In genomic region chr11:53254926-53255325, GRCm38 (mm10) we compare ENCODE assay signal across 8 mouse cellular contexts. TPM values are rescaled to one million over a fixed set of nuclear protein-coding genes. Genes with fewer than 3 reads are reported as not detected.
DNase-seq lines count a peak whose midpoint lies in the region; ATAC-seq and TF ChIP-seq lines count a peak whose summit lies in the region.

No protein-coding gene starts in this region.

- no peaks in the 10 kb centered on the region for H3K27me3 ChIP-seq in forebrain, embryonic 14.5 days (replicated peaks; ENCODE audit: control insufficient read depth, insufficient read depth, low read length)
- H3K27me3 ChIP-seq in forebrain, embryonic 12.5 days = no peaks in the 10 kb centered on the region
- no peaks in the 10 kb centered on the region for H3K27me3 ChIP-seq in stomach, postnatal 0 days (ENCODE audit: control insufficient read depth, insufficient read depth, low read length)

- no peak overlapping the region for H3K9ac ChIP-seq in forebrain, embryonic 14.5 days (ENCODE audit: low read length)
- H3K9ac ChIP-seq in forebrain, embryonic 12.5 days = no peak overlapping the region
- no peak overlapping the region for H3K9ac ChIP-seq in stomach, postnatal 0 days (ENCODE audit: low read length)

- DNase-seq in forebrain, embryonic 14.5 days (ENCODE audit: low spot score) = peak; percentile 74
- peak; percentile 57 for DNase-seq in MEL-GATA-1-ER (ENCODE audit: extremely low read depth, low read depth)
- DNase-seq in cerebellum, adult 9-10 months = peak; percentile 68
- DNase-seq in gastrocnemius, postnatal 10 days = peak; percentile 86
- peak; percentile 78 to 79 for DNase-seq in layer of hippocampus, postnatal 36 days
- peak; percentile 67 for DNase-seq in mesoderm, embryonic 11.5 days (ENCODE audit: low read depth, low spot score)
- peak; percentile 81 for DNase-seq in stomach, postnatal 0 days (ENCODE audit: low spot score)

- no peak for TF ChIP-seq EP300 in stomach, postnatal 0 days (optimal IDR thresholded peaks at IDR 0.05)

- no peak overlapping the region for H3K27ac ChIP-seq in forebrain, embryonic 14.5 days (ENCODE audit: low read depth, low read length)
- no peak overlapping the region for H3K27ac ChIP-seq in forebrain, embryonic 12.5 days
- no peak overlapping the region for H3K27ac ChIP-seq in stomach, postnatal 0 days (replicated peaks)

- H3K36me3 ChIP-seq in forebrain, embryonic 14.5 days (ENCODE audit: control insufficient read depth, insufficient read depth, low read length) = peaks cover under 1% of the 10 kb centered on the region
- H3K36me3 ChIP-seq in forebrain, embryonic 12.5 days (replicated peaks) = peaks cover 1% of the 10 kb centered on the region
- H3K36me3 ChIP-seq in stomach, postnatal 0 days (ENCODE audit: control insufficient read depth, insufficient read depth, low read length) = no peaks in the 10 kb centered on the region

- peak; percentile 90 for TF ChIP-seq CTCF in stomach, postnatal 0 days (IDR thresholded peaks at IDR 0.05; ENCODE audit: low read depth)

- ATAC-seq in forebrain, embryonic 14.5 days = no peak
- ATAC-seq in forebrain, embryonic 12.5 days (ENCODE audit: low FRiP score) = no peak
- no peak; the same call in 1 of the 2 replicates for ATAC-seq in stomach, postnatal 0 days (ENCODE audit: low FRiP score, low TSS enrichment)

- no peaks in the 10 kb centered on the region for H3K4me1 ChIP-seq in forebrain, embryonic 14.5 days (ENCODE audit: control insufficient read depth, insufficient read depth, low read length)
- peaks cover 11% of the 10 kb centered on the region for H3K4me1 ChIP-seq in forebrain, embryonic 12.5 days
- no peaks in the 10 kb centered on the region for H3K4me1 ChIP-seq in stomach, postnatal 0 days (replicated peaks; ENCODE audit: control insufficient read depth, insufficient read depth)

- no peaks in the 10 kb centered on the region for H3K9me3 ChIP-seq in forebrain, embryonic 14.5 days (replicated peaks; ENCODE audit: control insufficient read depth, low read length)
- H3K9me3 ChIP-seq in forebrain, embryonic 12.5 days = no peaks in the 10 kb centered on the region
- H3K9me3 ChIP-seq in stomach, postnatal 0 days (ENCODE audit: control insufficient read depth, low read length) = no peaks in the 10 kb centered on the region

- no peak overlapping the region for H3K4me2 ChIP-seq in forebrain, embryonic 14.5 days (ENCODE audit: low read length)
- H3K4me2 ChIP-seq in forebrain, embryonic 12.5 days = no peak overlapping the region
- no peak overlapping the region for H3K4me2 ChIP-seq in stomach, postnatal 0 days (replicated peaks; ENCODE audit: low read depth)

- no peak overlapping the region for H3K4me3 ChIP-seq in forebrain, embryonic 14.5 days (ENCODE audit: low read depth, low read length)
- no peak overlapping the region for H3K4me3 ChIP-seq in forebrain, embryonic 12.5 days (replicated peaks)
- H3K4me3 ChIP-seq in stomach, postnatal 0 days (ENCODE audit: low read depth, low read length) = no peak overlapping the region

- 36% methylated on average over 7 of the region's 7 CpGs for WGBS in forebrain, embryonic 14.5 days
- WGBS in forebrain, embryonic 12.5 days = 40% methylated on average over 7 of the region's 7 CpGs
- WGBS in stomach, postnatal 0 days = 40% methylated on average over 7 of the region's 7 CpGs

RNA-seq across cellular contexts. Expression of gene Hspa4, which starts 45.3 kb away (rescaled TPM):
- 55.5 and 58.6 TPM in 2 replicates for polyA plus RNA-seq in forebrain, embryonic 14.5 days (2014; fragmentation: Nextera tagmentation; extraction: Ambion mirVana)
- polyA plus RNA-seq in forebrain, embryonic 12.5 days (2016; fragmentation: Nextera tagmentation; extraction: Ambion mirVana) = 93.3 and 95.9 TPM in 2 replicates
- 100 to 1,000 TPM; 115 to 122 TPM for total RNA-seq in gastrocnemius, postnatal 10 days (2021)
- 100 to 1,000 TPM; 182 to 194 TPM for total RNA-seq in layer of hippocampus, postnatal 36 days (2021)
- polyA plus RNA-seq in stomach, postnatal 0 days (2015; fragmentation: Nextera tagmentation; extraction: Ambion mirVana) = 53.6 and 59.9 TPM in 2 replicates
